Mouse (Mus musculus) kidney, adult 11 months (tissue): ENCODE measurements around the gene Muc2.

Experiments used
- DNase-seq: peaks from one replicate; pipeline ENCODE4 v3.0.0; 2022

The Muc2 gene

DNA sequence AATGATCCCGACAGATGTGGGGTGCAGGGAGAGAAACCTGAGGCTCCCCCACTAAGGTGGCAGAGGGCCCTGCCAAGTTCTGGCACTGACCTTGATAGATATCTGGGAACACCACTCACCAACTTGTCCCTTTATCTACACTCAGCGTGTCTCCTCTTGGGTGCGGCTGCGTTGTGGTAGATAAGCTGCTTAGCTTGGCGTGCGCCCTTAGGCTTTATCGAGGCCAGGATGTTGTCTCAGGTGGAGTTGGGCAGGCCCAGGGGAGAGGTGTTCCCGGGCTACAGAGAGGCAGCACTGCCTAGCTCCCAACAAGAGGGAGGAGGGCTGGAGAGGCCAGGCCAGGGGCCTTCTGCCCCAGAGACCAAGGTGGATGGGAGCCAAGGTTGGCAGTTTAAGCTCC, 80.8 kb downstream of the Muc2 start:
- DNase-seq: no peak

DNA sequence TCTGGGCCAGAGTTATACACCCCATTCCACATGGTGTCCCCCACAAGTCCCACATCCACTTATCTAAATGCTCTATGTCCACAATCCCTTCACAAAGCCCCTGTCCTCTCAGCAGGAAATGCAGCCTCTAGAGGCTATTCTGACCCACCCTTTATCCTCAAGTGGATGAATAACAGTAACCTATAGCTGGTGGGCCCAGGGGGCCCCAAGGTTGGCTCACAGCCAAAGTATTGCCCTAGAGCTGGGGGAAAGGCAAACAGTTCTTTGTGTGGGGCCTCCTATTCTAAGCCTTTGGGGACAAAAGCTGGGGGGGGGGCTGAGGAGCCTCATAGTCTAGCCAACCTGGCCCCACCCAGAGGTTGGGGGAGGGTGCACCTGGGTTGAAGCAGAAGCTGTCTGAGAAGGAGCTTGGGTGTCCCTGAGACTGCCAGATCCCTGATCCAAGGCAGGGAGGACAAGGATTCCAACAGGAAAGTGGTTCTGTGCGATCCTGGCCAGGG, 82.0 kb downstream of the Muc2 start:
- no peak for DNase-seq

DNA sequence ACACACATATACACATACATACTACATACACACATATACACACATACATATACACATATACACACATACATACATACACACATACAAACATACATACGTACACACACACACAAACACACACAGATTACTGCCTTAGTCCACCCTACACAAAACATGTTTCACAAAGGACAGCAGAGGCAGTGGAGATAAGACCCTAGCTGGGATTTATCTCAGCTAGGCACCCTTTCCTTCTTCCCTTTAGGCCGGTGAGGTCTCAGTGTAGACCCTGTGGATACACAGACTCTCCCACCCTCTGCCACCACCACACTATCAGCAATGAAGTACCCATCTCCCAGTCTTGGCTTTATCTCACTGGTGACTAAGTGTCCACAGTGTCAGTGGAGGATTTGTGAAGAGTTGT, 84.7 kb downstream of the Muc2 start:
- DNase-seq: no peak

DNA sequence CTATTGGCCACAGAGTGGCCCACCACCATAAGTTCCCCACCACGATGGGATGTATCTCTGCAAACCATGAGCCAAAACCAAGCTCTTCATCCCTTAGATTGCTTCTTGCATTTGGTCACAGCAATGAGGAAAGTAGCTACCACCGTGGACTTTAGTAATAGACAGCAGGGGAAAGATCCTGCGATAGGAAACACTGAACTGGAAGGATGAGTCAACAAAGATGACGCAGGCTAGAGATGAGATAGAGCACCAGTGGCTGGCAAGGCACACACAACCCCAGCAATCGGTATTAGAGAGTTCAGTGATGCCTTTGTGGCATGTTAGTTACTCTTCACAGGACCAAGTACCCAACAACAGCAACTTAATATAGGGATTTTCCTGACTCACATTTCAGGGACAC, 86.1 kb downstream of the Muc2 start:
- DNase-seq: no peak

DNA sequence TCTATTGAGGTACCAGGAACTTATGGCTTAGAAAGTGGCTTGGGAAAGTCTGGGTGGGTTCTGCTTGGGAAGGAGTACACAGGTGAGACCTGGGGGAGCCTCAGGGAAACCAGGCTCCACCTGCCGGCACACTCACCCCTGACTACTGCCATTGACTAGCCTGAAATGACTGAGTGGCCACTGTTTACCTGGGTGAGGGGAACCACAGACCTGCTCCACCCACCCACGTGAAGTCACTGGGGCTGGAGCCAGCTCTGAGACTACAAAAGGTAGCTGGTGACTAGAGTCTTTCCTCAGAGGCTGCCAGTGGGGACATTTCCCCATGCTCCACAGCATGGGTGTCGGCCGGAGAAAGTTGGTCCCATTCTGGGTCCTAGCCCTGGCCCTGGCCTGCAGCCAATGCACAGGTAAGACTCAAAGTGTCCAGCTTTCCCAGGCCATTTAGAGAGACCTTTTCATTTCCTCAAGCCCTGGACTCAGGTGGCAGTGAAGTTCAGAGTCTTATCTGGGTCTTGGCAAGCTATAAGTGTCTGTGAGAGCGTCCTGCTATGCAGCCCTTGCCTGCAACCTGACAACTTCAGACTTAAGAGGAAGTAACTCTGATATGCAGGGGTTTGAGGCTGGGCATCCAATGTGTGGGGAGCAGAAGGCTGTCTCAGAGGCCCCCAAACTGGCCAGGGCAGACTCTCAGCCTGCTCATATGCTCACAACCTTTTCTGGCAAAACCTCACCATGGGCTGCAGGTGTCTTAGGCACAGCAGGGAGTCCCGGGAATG, 98.7 kb downstream of the Muc2 start, which contains the start of gene Muc5ac:
TSS of gene Muc5ac (plus strand) at position 296 of the 776 bp plus-strand sequence.
- DNase-seq: no peak

DNA sequence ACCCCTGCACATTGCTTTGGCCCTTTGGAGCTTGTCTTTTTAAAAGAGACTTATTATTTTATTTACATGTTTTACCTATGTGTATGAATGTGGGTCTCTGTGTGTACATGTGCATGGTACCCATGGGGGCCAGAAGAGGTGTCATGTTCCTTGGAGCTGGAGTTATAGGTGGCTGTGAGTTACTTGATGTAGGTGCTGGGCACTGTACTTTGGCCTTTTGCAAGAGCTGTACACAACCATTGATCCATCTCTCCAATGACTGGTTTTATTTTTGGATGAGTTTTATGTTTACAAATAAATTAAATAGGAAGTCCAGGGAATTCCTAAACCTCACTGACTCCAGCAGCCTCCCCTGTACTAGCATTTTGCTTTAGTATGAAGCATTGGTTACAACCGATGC, 104.1 kb downstream of the Muc2 start:
- DNase-seq: no peak

DNA sequence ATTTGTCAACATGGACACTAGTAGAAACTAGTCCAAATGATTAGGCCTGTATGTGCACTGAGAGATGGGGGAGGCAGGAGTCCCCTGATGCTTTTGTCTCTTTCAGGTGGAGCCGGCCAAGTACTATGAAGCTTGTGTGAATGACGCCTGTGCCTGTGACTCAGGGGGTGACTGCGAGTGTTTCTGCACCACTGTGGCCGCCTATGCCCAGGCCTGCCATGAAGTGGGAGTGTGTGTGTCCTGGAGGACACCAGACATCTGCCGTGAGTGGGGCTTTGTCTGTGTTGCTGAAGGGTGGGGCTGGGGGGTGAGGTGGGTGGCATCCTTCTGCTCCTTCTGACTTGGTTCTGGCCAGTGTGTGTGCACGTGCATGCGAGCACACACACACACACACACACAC, 113.1 kb downstream of the Muc2 start:
- no peak for DNase-seq
